Mouse (Mus musculus) stomach, embryonic 15.5 days (tissue): ENCODE measurements around the gene Gda. TPM values are rescaled to one million over a fixed set of nuclear protein-coding genes. Genes with fewer than 3 reads are reported as not detected.

Experiments
- ATAC-seq: fragments of 200-750 bp; cut with Nextera tagmentation; 2 replicates; pipeline ENCODE4 v1.8.0; 2017; ENCODE audit warnings: low read depth, moderate number of reproducible peaks, moderate TSS enrichment; ENCODE audit not compliant: insufficient read depth, low FRiP score
- H3K27ac ChIP-seq: fragments of 300-500 bp; sonication (generic); 2 replicates; pipeline ENCODE4 v1.5.1; 2015; ENCODE audit warnings: mild to moderate bottlenecking, inconsistent platforms
- H3K27me3 ChIP-seq: fragments of 300-500 bp; sonication (generic); replicated peaks from 2 replicates; pipeline ENCODE4 v1.6.1; 2015; ENCODE audit warnings: inconsistent platforms
- H3K36me3 ChIP-seq: fragments of 300-500 bp; sonication (generic); 2 replicates; pipeline ENCODE4 v1.6.1; 2015; ENCODE audit warnings: inconsistent platforms
- H3K4me1 ChIP-seq: fragments of 300-500 bp; sonication (generic); 2 replicates; pipeline ENCODE4 v1.6.1; 2015; ENCODE audit warnings: inconsistent platforms
- H3K4me2 ChIP-seq: fragments of 300-500 bp; sonication (generic); 2 replicates; pipeline ENCODE4 v1.6.1; 2015; ENCODE audit warnings: mild to moderate bottlenecking, inconsistent platforms
- H3K4me3 ChIP-seq: fragments of 300-500 bp; sonication (generic); replicated peaks from 2 replicates; pipeline ENCODE4 v1.5.1; 2015; ENCODE audit warnings: inconsistent platforms
- H3K9ac ChIP-seq: fragments of 300-500 bp; sonication (generic); 2 replicates; pipeline ENCODE4 v1.6.1; 2015; ENCODE audit warnings: inconsistent platforms
- H3K9me3 ChIP-seq: fragments of 300-500 bp; sonication (generic); 2 replicates; pipeline ENCODE4 v1.6.1; 2016; ENCODE audit warnings: inconsistent platforms
- WGBS: fragments of 180-500 bp; shearing (Covaris S2); methylation state at CpG from one replicate; pipeline ENCODE4 v1.1.7; 2015; 5-methylcytosine and 5-hydroxymethylcytosine counted together
- polyA plus RNA-seq: library from polyadenylated mRNA; unstranded; fragments of >200 nt; fragmentation: Nextera tagmentation; extraction: Ambion mirVana; gene quantifications from 2 replicates; pipeline ENCODE4 v1.2.1, GENCODE M21; 2015

Gene Gda
- polyA plus RNA-seq, 1 experiment from 2014 or later, result 2.7 TPM

DNA sequence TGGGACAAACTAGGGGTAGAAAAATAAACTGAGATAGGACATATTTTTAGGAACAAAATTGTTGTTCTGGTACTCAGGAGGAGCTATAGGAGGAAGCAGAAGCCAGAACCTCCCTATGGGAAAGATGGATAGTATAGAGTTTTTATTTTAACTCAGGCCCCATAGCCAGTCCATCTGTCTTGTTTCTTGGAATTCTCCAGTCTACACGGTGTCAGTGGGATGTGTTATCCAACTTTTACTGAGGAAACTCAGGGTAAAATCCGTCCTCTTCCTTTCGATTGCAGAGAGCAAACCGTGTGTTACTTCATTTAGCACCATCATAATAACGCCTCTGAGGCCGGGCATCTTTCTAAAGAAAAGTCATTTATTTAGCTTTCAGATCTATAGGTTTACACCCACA is 104.1 kb downstream of the Gda start:
- no peaks in the 10 kb centered on the region for H3K36me3 ChIP-seq
- no peak overlapping the region for H3K4me3 ChIP-seq
- no peaks in the 10 kb centered on the region for H3K4me1 ChIP-seq
- no peaks in the 10 kb centered on the region for H3K9me3 ChIP-seq
- H3K4me2 ChIP-seq, result no peak overlapping the region
- ATAC-seq, result no peak
- no peak overlapping the region for H3K9ac ChIP-seq
- WGBS, result 86% methylated on average over 6 of the region's 6 CpGs
- no peak overlapping the region for H3K27ac ChIP-seq
- no peaks in the 10 kb centered on the region for H3K27me3 ChIP-seq

- no peak overlapping the region for H3K4me2 ChIP-seq
- WGBS, result 72% methylated on average over 4 of the region's 4 CpGs
- no peak for ATAC-seq
- H3K9ac ChIP-seq, result no peak overlapping the region
- no peaks in the 10 kb centered on the region for H3K4me1 ChIP-seq
- H3K4me3 ChIP-seq, result no peak overlapping the region
- no peaks in the 10 kb centered on the region for H3K9me3 ChIP-seq
- H3K27ac ChIP-seq, result no peak overlapping the region
- H3K36me3 ChIP-seq, result no peaks in the 10 kb centered on the region
- H3K27me3 ChIP-seq, result no peaks in the 10 kb centered on the region
These were observed 104.7 kb downstream of the Gda start for GRCm38 (mm10) chr19:21368595-21368994.

- Histone ChIP-seq H3K27ac (no peak overlapping the region), H3K27me3 (no peaks in the 10 kb centered on the region), H3K4me2 (no peak overlapping the region), H3K9ac (no peak overlapping the region), H3K36me3 (no peaks in the 10 kb centered on the region), H3K4me3 (no peak overlapping the region), H3K4me1 (no peaks in the 10 kb centered on the region), H3K9me3 (no peaks in the 10 kb centered on the region)
- ATAC-seq, result no peak
- 90% methylated on average over 6 of the region's 6 CpGs for WGBS
These were observed 115.5 kb downstream of the Gda start for GRCm38 (mm10) chr19:21357792-21358191.

GRCm38 (mm10) chr19:21349634-21350033 is 123.6 kb downstream of the Gda start:
- Histone ChIP-seq H3K4me1 (no peaks in the 10 kb centered on the region), H3K4me3 (no peak overlapping the region), H3K9me3 (no peaks in the 10 kb centered on the region), H3K27me3 (no peaks in the 10 kb centered on the region), H3K9ac (no peak overlapping the region), H3K36me3 (no peaks in the 10 kb centered on the region), H3K27ac (no peak overlapping the region), H3K4me2 (no peak overlapping the region)
- 83% methylated on average over 6 of the region's 6 CpGs for WGBS
- no peak for ATAC-seq

GRCm38 (mm10) chr19:21346646-21347045 is 126.6 kb downstream of the Gda start:
- H3K4me2 ChIP-seq, result no peak overlapping the region
- H3K4me3 ChIP-seq, result no peak overlapping the region
- no peak overlapping the region for H3K27ac ChIP-seq
- ATAC-seq, result no peak
- H3K9me3 ChIP-seq, result no peaks in the 10 kb centered on the region
- H3K4me1 ChIP-seq, result no peaks in the 10 kb centered on the region
- no peak overlapping the region for H3K9ac ChIP-seq
- no peaks in the 10 kb centered on the region for H3K36me3 ChIP-seq
- WGBS, result 89% methylated on average over 6 of the region's 6 CpGs
- no peaks in the 10 kb centered on the region for H3K27me3 ChIP-seq

Other genes with a start within 250 kb of the Gda start
- 82.9 and 87.9 TPM in 2 replicates for gene Zfand5, start 201.2 kb downstream of the Gda start, polyA plus RNA-seq
- gene 1110059E24Rik, start 179.5 kb upstream of the Gda start, polyA plus RNA-seq, result 53.6 and 57.7 TPM in 2 replicates
- 25.4 and 25.5 TPM in 2 replicates for gene Abhd17b, start 179.7 kb upstream of the Gda start, polyA plus RNA-seq